Mouse (Mus musculus): ENCODE measurements at regions not wholly inside any gene's neighbourhood (a gene's known extent, or its start where the extent isn't known, plus 50 kb on each side); places are given as distances from the start of the nearest gene placed in this dataset.

GRCm38 (mm10) chr2:82616185-82616584, 327.2 kb upstream of the Fsip2 start:
- TF ChIP-seq POLR2A (IDR thresholded peaks at IDR 0.05; ENCODE audit: low read depth, low read length) (no peak), CTCF (conservative IDR thresholded peaks at IDR 0.05 in 1 of 2, IDR thresholded peaks at IDR 0.05 in 1 of 2; ENCODE audit: low read depth in 2 of 2, low read length in 2 of 2) (no peak), NELFE (IDR thresholded peaks at IDR 0.05; ENCODE audit: low read depth, low read length) (no peak), E2F4 (IDR thresholded peaks at IDR 0.05; ENCODE audit: insufficient replicate concordance, low read depth, low read length) (no peak), EP300 (IDR thresholded peaks at IDR 0.05; ENCODE audit: low read length) (no peak), CHD2 (IDR thresholded peaks at IDR 0.05; ENCODE audit: low read length) (no peak), TCF12 (IDR thresholded peaks at IDR 0.05; ENCODE audit: low read depth, low read length) (no peak), GABPA (IDR thresholded peaks at IDR 0.05; ENCODE audit: insufficient replicate concordance, low read depth, low read length) (no peak), MAFK (IDR thresholded peaks at IDR 0.05; ENCODE audit: insufficient replicate concordance, low read length) (no peak), NRF1 (IDR thresholded peaks at IDR 0.05; ENCODE audit: low read depth, low read length) (no peak), MEF2A (IDR thresholded peaks at IDR 0.05; ENCODE audit: borderline replicate concordance, low read depth, low read length) (no peak), TBP (conservative IDR thresholded peaks at IDR 0.05; ENCODE audit: low read depth, low read length) (no peak)

Data from CH12.LX (cell line).